Mouse (Mus musculus): ENCODE results near the gene Samd5. TPM values are rescaled to one million over a fixed set of nuclear protein-coding genes. Genes with fewer than 3 reads are reported as not detected.

Gene Samd5
- polyA plus RNA-seq, 1 experiment from 2014 or later, result 2.8 TPM

Other genes with a start within 250 kb of the Samd5 start
- gene Stxbp5, start 225.9 kb upstream of the Samd5 start, polyA plus RNA-seq (2015; fragmentation: Nextera tagmentation; extraction: Ambion mirVana), result 2.6 and 2.7 TPM in 2 replicates